Mouse (Mus musculus): ENCODE data around the gene Vsir. TPM values are rescaled to one million over a fixed set of nuclear protein-coding genes. Genes with fewer than 3 reads are reported as not detected.
A peak's percentile ranks its signal among the peaks of the same experiment; 100 is the strongest.

Vsir gene
- total RNA-seq, 2 experiments from 2014 or later = 23.9 to 26.0 TPM

GRCm38 (mm10) chr10:60381142-60381925 lies 34.7 kb downstream of the Vsir start:
- no peak for DNase-seq (ENCODE audit: low spot score in 2 of 2)

- DNase-seq (ENCODE audit: low spot score in 2 of 2) = no peak
Observed at GRCm38 (mm10) chr10:60388332-60388731, 41.7 kb downstream of the Vsir start.

GRCm38 (mm10) chr10:60389447-60389865 lies 42.8 kb downstream of the Vsir start:
- no peak for DNase-seq (ENCODE audit: low spot score in 2 of 2)

- no peak for DNase-seq (ENCODE audit: low spot score in 2 of 2)
Observed at GRCm38 (mm10) chr10:60390177-60390903, 43.7 kb downstream of the Vsir start.

- DNase-seq (ENCODE audit: low spot score in 2 of 2) = no peak
Observed at GRCm38 (mm10) chr10:60390904-60391420, 44.3 kb downstream of the Vsir start.

- no peak for DNase-seq (ENCODE audit: low spot score in 2 of 2)
Observed at GRCm38 (mm10) chr10:60391661-60392060, 45.0 kb downstream of the Vsir start.

- no peak for DNase-seq (ENCODE audit: low spot score in 2 of 2)
Observed at GRCm38 (mm10) chr10:60394936-60395335, 48.3 kb downstream of the Vsir start.

GRCm38 (mm10) chr10:60395605-60396004 lies 49.0 kb downstream of the Vsir start:
- no peak for DNase-seq (ENCODE audit: low spot score in 2 of 2)

- no peak for DNase-seq (ENCODE audit: low spot score in 2 of 2)
Observed at GRCm38 (mm10) chr10:60398051-60398814, 51.6 kb downstream of the Vsir start.

- DNase-seq (ENCODE audit: low spot score in 2 of 2) = no peak
Observed at GRCm38 (mm10) chr10:60399449-60399848, 52.8 kb downstream of the Vsir start, which contains the start of gene Gm17455. Gene Gm17455 (plus strand): TSS chr10:60399726.

GRCm38 (mm10) chr10:60400507-60401295 lies 54.0 kb downstream of the Vsir start:
- DNase-seq (ENCODE audit: low spot score in 2 of 2) = no peak

GRCm38 (mm10) chr10:60405460-60406177 lies 59.0 kb downstream of the Vsir start:
- DNase-seq (ENCODE audit: low spot score in 2 of 2) = peak in 1 of 2 experiments; percentile 46

- DNase-seq (ENCODE audit: low spot score in 2 of 2) = peak; percentile 54 to 74
Observed at GRCm38 (mm10) chr10:60407831-60408230, 61.2 kb downstream of the Vsir start.

GRCm38 (mm10) chr10:60411794-60412193 lies 65.1 kb downstream of the Vsir start:
- DNase-seq (ENCODE audit: low spot score in 2 of 2) = no peak

- DNase-seq (ENCODE audit: low spot score in 2 of 2) = no peak
Observed at GRCm38 (mm10) chr10:60413756-60414155, 67.1 kb downstream of the Vsir start.

- no peak for DNase-seq (ENCODE audit: low spot score in 2 of 2)
Observed at GRCm38 (mm10) chr10:60417041-60417440, 70.4 kb downstream of the Vsir start.

GRCm38 (mm10) chr10:60418137-60418536 lies 71.5 kb downstream of the Vsir start:
- DNase-seq (ENCODE audit: low spot score in 2 of 2) = peak in 1 of 2 experiments; percentile 83

- DNase-seq (ENCODE audit: low spot score in 2 of 2) = no peak
Observed at GRCm38 (mm10) chr10:60419624-60420023, 73.0 kb downstream of the Vsir start.
